Mouse (Mus musculus) c-Kit-positive CD71-negative TER-119-negative erythroid progenitor cells, embryonic 14.5 days (primary cell): ENCODE results near the gene Iqce.

Experiments used
- DNase-seq: peaks from one replicate; pipeline ENCODE4 v3.0.0-alpha.2; 2013; ENCODE audit warnings: low read depth

Gene Iqce

DNA sequence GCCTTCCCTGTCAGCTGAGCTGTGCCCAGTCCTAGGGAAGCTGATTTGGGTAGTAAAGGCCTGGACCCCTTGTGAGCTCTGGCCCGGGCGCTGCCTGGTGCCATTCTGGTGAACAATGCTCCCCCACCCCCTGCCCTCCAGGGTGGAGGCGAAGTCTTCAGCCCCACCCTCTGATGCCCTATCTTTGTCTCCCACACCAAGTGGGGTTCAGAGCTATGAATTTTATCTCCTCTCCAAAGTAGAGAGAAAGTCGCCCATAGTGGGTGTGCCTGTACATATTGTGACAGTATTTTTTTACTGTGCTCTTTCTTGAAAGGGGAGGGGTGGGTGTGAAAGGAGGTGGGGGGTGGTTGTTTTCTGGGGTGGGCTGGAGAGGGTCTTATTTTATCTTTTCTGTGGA, 87.3 kb downstream of the Iqce start:
- DNase-seq: no peak

- no peak for DNase-seq
Observed at GRCm38 (mm10) chr5:140614141-140614540, 88.0 kb downstream of the Iqce start.

DNA sequence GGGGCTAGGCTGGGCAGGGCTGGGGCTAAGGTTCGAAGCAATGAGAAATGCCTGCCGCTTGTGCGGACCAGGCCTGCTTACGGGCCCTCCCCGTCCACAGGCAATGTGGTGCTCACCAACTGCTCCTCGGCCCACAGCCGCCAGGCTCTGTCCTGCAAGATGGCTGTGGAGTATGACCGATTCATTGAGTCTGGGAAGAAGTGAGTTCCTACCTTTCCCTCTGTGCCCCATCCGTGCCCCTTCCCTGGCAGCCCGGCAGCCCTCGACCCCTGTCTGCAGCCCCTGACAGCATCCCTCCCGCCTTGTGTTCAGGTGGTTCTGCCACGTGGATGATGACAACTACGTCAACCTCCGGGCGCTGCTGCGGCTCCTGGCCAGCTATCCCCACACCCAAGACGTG, 90.0 kb downstream of the Iqce start:
- DNase-seq: no peak
